Mouse (Mus musculus): ENCODE measurements around the gene Pex5. TPM values are rescaled to one million over a fixed set of nuclear protein-coding genes. Genes with fewer than 3 reads are reported as not detected.

Gene Pex5
- polyA plus RNA-seq (2012; rRNA removed): 55.4 and 62.0 TPM in 2 replicates

DNA sequence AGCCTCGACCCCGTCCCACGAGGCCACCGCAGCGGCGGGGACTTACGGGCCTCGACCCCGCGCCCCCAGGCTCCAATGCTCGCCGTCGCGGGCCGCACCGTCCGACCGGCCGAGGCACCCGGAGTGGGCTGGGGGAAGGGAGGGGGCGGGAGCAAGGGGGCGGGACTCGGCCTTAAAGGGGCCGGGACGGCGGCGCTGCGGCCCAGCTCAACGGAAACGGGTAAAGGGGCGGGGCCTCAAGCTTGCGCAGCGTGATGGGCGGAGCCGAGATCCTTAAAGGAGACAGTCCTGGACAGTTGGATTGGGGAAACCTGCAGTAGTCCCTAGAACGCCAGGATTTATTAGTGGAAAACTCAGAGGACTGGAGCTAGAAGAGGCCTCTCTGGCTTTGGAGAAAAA is at the start of gene Pex5:
Pex5 (minus strand) TSS at position 141 of the 399 bp plus-strand sequence.
- peak; percentile 92 to 97 for DNase-seq (ENCODE audit: extremely low spot score in 1 of 2, low spot score in 1 of 2)

- DNase-seq (ENCODE audit: extremely low spot score in 1 of 2, low spot score in 1 of 2): no peak
Measured at GRCm38 (mm10) chr6:124463881-124464291, 49.0 kb upstream of the Pex5 start.

GRCm38 (mm10) chr6:124459388-124459787 is 44.5 kb upstream of the Pex5 start:
- DNase-seq (ENCODE audit: extremely low spot score in 1 of 2, low spot score in 1 of 2): no peak

DNA sequence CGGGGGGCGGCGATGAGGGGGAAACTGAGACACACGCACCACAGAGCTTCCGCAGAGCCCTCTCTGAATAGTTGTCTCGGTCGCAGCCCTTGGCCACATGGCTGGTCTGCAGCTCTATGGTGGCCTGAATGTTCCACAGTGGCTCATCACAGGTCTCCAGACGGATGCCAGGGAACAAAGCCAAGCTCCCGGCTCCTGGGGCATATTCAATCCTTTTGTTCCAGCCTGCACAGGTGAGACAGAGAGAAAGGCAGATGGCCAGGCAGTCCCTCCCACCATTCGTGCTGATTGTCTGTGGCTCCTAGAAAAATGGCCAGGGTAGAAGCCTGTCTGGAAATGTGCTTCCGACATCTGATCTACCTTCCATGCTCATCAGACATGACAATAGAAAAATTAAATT is 43.6 kb upstream of the Pex5 start:
- no peak for DNase-seq (ENCODE audit: extremely low spot score in 1 of 2, low spot score in 1 of 2)

GRCm38 (mm10) chr6:124457827-124458226 is 43.0 kb upstream of the Pex5 start:
- DNase-seq (ENCODE audit: extremely low spot score in 1 of 2, low spot score in 1 of 2): no peak

DNA sequence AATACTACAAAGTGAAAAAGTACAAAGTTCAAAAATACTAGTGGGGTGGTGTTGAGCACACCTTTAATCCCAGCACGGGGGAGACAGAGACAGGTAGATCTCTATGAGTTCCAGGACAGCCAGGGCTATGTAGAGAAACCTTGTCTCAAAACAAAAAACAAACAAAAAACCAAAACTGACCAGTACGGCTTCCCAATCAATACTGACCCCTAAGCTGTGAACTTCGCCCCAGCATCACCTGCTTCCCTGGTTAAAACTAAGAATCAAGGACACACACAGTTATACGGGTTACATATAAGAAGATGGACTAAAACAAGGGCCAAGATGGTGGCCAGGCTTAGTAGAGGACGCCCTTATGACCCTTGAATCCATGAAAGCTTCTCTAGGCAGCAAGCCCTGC is 41.4 kb upstream of the Pex5 start:
- DNase-seq (ENCODE audit: extremely low spot score in 1 of 2, low spot score in 1 of 2): no peak

- DNase-seq (ENCODE audit: extremely low spot score in 1 of 2, low spot score in 1 of 2): no peak
Measured at GRCm38 (mm10) chr6:124453756-124454155, 38.9 kb upstream of the Pex5 start.

GRCm38 (mm10) chr6:124451995-124452394 is 37.1 kb upstream of the Pex5 start:
- DNase-seq (ENCODE audit: extremely low spot score in 1 of 2, low spot score in 1 of 2): no peak

DNA sequence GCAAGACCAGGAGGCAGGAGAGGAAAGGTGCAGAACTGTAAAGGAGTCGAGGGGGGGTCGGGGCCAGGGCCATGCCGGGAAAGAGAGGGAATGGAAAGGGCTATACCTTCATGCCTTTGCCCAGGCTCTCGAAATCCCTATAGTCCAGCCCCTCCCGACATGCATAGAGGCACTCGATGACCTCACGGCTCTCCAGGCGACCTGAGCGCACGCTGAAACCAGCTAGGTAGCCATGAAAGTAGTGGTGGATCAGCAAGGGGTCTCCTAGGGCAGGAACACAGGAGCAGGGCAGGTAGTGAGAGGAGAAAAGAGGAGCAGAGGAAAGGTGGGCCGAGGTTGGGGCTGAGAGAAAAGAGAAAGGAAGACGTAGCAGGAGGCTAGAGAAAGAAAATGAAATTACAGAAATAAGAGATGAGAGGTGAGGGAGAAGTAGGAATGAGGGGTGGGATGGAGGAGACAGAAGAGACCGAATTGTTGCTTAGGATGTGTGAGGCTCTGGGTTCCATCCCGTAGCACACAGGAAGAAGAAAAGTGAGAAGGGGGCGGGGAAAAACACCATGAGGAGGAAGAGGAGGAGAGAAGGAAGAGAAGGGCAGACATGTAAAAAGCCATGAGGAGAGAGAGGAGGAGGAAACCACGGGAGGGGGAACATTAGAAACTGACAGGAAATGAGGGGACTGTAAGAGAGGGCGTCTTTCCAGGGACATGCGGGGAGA is 35.0 kb upstream of the Pex5 start:
- DNase-seq (ENCODE audit: extremely low spot score in 1 of 2, low spot score in 1 of 2): no peak

- no peak for DNase-seq (ENCODE audit: extremely low spot score in 1 of 2, low spot score in 1 of 2)
Measured at GRCm38 (mm10) chr6:124448959-124449667, 34.2 kb upstream of the Pex5 start.

DNA sequence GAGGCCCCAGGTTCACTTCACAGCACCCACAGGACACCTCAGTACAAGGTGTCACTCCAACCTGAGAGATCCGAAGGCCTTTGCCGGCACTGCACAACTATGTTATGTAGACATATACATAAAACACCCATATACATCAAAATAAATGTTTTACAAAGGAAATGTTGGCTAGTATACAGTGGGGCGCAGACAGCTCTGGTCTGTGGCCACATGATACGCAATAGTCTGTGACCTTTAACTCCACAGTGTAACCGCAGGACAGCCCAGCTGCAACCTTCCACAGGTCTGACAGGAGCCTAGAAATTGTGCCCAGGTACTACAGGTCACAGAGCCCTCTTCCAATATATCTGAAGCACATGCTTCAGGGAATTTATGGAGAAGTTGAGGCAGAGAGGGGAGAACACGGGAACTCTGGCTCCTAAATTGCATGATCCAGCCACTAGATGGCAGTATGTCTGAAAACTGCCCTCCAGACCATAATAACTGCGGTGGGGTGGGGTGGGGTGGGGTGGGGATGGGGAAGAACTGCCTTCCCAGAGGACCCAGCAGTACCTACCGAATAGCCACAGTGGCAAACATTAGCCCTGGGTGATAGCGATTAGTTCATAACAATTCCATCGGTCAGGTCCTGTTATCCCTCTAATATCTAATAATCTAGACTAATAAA is 33.5 kb upstream of the Pex5 start:
- peak in 1 of 2 experiments; percentile 52 for DNase-seq (ENCODE audit: extremely low spot score in 1 of 2, low spot score in 1 of 2)

GRCm38 (mm10) chr6:124447356-124447755 is 32.5 kb upstream of the Pex5 start:
- DNase-seq (ENCODE audit: extremely low spot score in 1 of 2, low spot score in 1 of 2): no peak

DNA sequence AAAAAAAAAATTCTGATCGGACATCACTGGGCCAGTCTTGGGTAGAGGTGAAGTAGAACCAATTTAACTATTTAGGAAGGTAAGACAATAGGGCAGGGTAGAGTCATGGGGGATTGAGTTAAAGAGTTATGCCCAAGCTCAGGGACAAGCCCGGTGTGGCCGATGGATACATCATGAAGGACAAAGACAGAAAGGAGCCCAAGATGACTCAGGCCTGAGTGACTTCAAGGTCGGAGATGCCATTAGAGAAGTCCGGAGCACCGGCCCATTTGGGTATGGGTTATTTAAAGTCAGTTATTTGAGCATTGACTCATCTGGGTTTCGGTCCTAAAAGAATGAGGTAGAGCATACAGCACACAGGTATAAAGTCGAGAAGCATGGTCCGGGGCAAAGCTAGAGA is 31.6 kb upstream of the Pex5 start:
- DNase-seq (ENCODE audit: extremely low spot score in 1 of 2, low spot score in 1 of 2): no peak

DNA sequence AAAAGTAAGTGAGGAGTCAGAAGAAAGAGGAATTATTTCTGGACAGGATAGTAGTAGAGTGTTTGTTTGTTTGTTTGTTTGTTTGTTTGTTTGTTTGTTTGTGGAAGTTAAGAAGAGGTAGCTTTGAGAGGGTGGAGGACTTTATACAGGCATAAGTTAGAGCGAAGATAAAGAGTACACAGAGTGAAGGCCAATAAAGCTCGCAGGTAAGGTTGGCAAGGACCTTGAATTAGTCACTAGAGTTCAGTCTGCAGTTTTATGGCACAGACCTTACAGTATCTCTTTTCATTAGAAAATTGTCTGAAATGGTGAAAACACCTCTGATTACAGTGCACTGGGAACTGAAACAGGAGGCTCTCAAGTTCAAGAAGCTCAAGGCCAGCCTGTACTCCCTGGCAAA is 31.2 kb upstream of the Pex5 start:
- DNase-seq (ENCODE audit: extremely low spot score in 1 of 2, low spot score in 1 of 2): no peak

DNA sequence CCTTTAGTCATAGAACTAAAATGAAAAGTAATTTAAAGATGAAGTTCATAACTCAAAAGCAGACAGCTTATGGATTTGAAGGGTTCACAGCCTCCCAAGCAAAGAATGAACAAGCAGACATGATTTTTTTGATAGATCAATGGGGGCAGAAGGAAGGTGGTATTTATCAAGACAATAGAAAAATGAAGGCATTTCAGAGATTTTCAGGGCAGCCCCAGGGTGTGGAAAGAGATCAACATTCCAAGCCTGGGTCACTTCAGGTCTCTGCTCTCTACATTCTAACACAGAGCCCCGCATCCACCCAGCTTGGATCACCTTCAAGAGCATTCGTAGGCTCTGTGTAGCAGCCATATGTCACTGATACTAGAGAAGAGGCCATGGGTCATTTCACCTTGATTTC is 28.5 kb upstream of the Pex5 start:
- DNase-seq (ENCODE audit: extremely low spot score in 1 of 2, low spot score in 1 of 2): no peak

GRCm38 (mm10) chr6:124436245-124436644 is 21.4 kb upstream of the Pex5 start:
- no peak for DNase-seq (ENCODE audit: extremely low spot score in 1 of 2, low spot score in 1 of 2)

DNA sequence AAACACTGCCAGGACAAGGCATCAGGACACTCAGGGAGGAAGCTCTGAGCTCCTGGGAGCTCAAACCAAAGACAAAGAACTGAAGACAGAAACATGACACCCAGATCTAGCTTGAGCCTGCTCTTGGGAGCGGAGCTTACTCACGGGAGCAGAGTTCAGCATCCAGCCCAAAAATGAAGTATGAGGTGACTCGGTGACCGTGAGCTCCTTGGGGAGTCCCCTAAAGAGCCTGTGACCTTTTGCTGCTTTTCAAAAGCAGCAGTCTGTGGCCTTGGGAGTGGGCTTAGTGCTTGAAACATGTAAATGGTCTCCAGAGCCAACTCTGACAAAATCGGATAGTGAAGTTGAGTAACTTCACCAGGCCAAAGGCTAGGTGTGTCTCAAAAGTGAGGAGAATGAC is 20.3 kb upstream of the Pex5 start:
- DNase-seq (ENCODE audit: extremely low spot score in 1 of 2, low spot score in 1 of 2): no peak

DNA sequence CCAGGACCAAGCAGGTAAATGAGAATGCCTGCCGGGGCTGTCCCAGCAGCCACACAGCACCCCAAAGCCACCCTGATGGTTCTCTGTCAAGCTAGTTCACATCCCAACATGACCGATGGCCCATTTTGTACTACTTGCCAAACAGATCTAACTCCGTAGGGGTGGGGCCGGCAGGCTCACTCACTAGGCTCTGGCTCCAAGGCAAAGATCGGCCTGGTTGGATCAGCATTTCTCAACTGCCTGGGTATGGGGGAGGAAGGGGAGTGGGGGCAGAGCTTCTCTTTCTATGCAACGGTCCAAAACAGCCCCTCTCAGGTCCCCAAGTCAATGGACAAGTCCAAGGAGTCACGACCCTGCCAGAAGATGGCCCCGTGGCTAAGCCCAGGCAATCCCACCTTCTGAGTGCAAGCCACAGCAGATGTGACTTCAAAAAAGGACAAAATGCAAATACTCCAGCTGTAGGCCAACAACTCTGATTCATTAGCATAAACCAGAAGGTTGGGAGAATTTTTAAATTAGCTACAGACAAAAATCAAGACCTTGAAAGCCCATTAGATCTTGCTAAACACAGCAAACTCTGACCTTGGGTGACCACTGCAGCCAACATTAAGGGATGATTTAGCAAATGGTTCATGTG is 18.9 kb upstream of the Pex5 start:
- no peak for DNase-seq (ENCODE audit: extremely low spot score in 1 of 2, low spot score in 1 of 2)

GRCm38 (mm10) chr6:124430784-124431495 is 16.1 kb upstream of the Pex5 start:
- no peak for DNase-seq (ENCODE audit: extremely low spot score in 1 of 2, low spot score in 1 of 2)

- no peak for DNase-seq (ENCODE audit: extremely low spot score in 1 of 2, low spot score in 1 of 2)
Measured at GRCm38 (mm10) chr6:124430379-124430778, 15.5 kb upstream of the Pex5 start.
